Mouse (Mus musculus): Measurements from ENCODE around the gene Plcl2. TPM values are rescaled to one million over a fixed set of nuclear protein-coding genes. Genes with fewer than 3 reads are reported as not detected.

Gene Plcl2
- total RNA-seq, 1 experiment, result 2.7 TPM

GRCm38 (mm10) chr17:50733390-50733789, 224.2 kb downstream of the Plcl2 start:
- H3K4me1 ChIP-seq (ENCODE audit: control insufficient read depth in 2 of 2, insufficient read depth in 2 of 2, low read length in 2 of 2, poor library complexity in 1 of 2), result no peaks in the 10 kb centered on the region
- TF ChIP-seq HCFC1 (IDR thresholded peaks at IDR 0.05; ENCODE audit: borderline replicate concordance, insufficient read depth, low read length), result no peak
- TF ChIP-seq ZNF384 (IDR thresholded peaks at IDR 0.05; ENCODE audit: low read depth, low read length), result no peak
- no peak for TF ChIP-seq ZC3H11A (IDR thresholded peaks at IDR 0.05; ENCODE audit: borderline replicate concordance, low read depth, low read length)
- no peak for TF ChIP-seq MAFK (IDR thresholded peaks at IDR 0.05; ENCODE audit: insufficient read depth, low read depth, low read length)
- TF ChIP-seq CHD2 (IDR thresholded peaks at IDR 0.05; ENCODE audit: low read depth, low read length), result no peak
- no peaks in the 10 kb centered on the region for H3K9me3 ChIP-seq (ENCODE audit: control insufficient read depth, insufficient read depth, low read depth, low read length)
- no peak overlapping the region for H3K27ac ChIP-seq (ENCODE audit: insufficient read depth, low read depth, low read length, poor library complexity, severe bottlenecking)
- in situ Hi-C loops (cut with MboI; ENCODE audit: low sequenced_read_pairs in 2 of 2, unreplicated experiment in 2 of 2), result no loop called here
- no peak for DNase-seq (ENCODE audit: low read depth, low spot score)
- H3K9ac ChIP-seq (ENCODE audit: insufficient read depth, low read depth, low read length, poor library complexity, severe bottlenecking), result no peak overlapping the region
- no peaks in the 10 kb centered on the region; the same call in 1 of the 2 replicates for H3K36me3 ChIP-seq (ENCODE audit: control insufficient read depth, insufficient read depth, low read length, poor library complexity, severe bottlenecking)
- no peak overlapping the region for H3K4me3 ChIP-seq (ENCODE audit: insufficient read depth in 1 of 2, low read depth in 1 of 2, low read length in 2 of 2, poor library complexity in 1 of 2, severe bottlenecking in 1 of 2)

DNA sequence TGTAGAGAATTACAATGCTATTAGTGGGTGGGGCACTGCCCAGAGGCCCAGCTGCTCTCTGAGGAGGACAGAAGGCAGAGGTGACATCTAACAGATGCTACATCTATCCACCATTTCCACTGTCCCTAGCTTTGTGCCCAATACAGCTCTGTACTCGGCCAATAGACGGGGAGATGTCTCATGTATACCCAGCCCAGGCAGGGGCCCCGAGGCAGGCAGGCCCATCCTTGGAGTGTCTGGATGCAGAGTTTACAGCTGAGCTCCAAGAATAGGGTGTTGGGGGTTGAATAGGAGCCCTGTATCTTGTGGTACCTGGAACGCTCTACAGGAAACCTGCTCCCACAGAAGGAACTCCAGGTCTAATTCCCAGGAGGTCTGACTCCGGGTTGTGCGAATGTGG, 225.6 kb downstream of the Plcl2 start:
- no peak for DNase-seq (ENCODE audit: low read depth, low spot score)
- Histone ChIP-seq H3K27ac (ENCODE audit: insufficient read depth, low read depth, low read length, poor library complexity, severe bottlenecking) (no peak overlapping the region), H3K9me3 (ENCODE audit: control insufficient read depth, insufficient read depth, low read depth, low read length) (no peaks in the 10 kb centered on the region), H3K9ac (ENCODE audit: insufficient read depth, low read depth, low read length, poor library complexity, severe bottlenecking) (no peak overlapping the region), H3K4me1 (ENCODE audit: control insufficient read depth in 2 of 2, insufficient read depth in 2 of 2, low read length in 2 of 2, poor library complexity in 1 of 2) (no peaks in the 10 kb centered on the region), H3K4me3 (ENCODE audit: insufficient read depth in 1 of 2, low read depth in 1 of 2, low read length in 2 of 2, poor library complexity in 1 of 2, severe bottlenecking in 1 of 2) (no peak overlapping the region), H3K36me3 (ENCODE audit: control insufficient read depth, insufficient read depth, low read length, poor library complexity, severe bottlenecking) (no peaks in the 10 kb centered on the region; the same call in 1 of the 2 replicates)
- TF ChIP-seq ZC3H11A (IDR thresholded peaks at IDR 0.05; ENCODE audit: borderline replicate concordance, low read depth, low read length) (no peak), HCFC1 (IDR thresholded peaks at IDR 0.05; ENCODE audit: borderline replicate concordance, insufficient read depth, low read length) (no peak), CHD2 (IDR thresholded peaks at IDR 0.05; ENCODE audit: low read depth, low read length) (no peak), ZNF384 (IDR thresholded peaks at IDR 0.05; ENCODE audit: low read depth, low read length) (no peak), MAFK (IDR thresholded peaks at IDR 0.05; ENCODE audit: insufficient read depth, low read depth, low read length) (no peak)
- in situ Hi-C loops (cut with MboI; ENCODE audit: low sequenced_read_pairs in 2 of 2, unreplicated experiment in 2 of 2), result no loop called here

DNA sequence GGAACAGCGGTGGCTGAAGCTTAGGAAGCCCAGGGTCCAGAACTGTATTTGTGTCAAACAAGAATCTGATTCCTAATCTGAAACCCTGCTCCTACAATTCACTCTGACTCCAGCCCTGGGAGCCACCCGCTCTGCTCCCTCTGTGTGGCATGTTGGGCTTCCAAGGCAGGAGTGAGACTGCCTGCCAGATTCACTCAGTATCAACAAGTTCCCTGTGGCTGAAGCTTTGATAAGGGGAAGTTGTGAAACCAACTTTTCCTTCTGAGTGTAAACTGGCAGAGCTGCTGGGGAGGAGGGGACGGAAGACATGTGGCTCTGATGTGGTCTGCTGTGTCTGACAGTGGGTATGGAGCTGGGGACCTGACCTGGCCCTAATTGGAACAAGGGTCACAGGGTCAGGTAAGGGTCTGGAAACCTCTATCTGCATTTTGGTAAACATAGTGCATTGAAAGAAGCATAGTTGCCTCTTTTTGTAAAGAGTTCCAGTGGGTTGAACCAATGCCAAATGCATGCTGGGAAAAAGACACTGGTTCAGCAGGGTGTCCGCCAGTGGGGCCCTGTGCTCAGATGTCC, 226.3 kb downstream of the Plcl2 start:
- Histone ChIP-seq H3K36me3 (ENCODE audit: control insufficient read depth, insufficient read depth, low read length, poor library complexity, severe bottlenecking) (no peaks in the 10 kb centered on the region; the same call in 1 of the 2 replicates), H3K4me1 (ENCODE audit: control insufficient read depth in 2 of 2, insufficient read depth in 2 of 2, low read length in 2 of 2, poor library complexity in 1 of 2) (no peaks in the 10 kb centered on the region), H3K9ac (ENCODE audit: insufficient read depth, low read depth, low read length, poor library complexity, severe bottlenecking) (no peak overlapping the region), H3K27ac (ENCODE audit: insufficient read depth, low read depth, low read length, poor library complexity, severe bottlenecking) (no peak overlapping the region), H3K9me3 (ENCODE audit: control insufficient read depth, insufficient read depth, low read depth, low read length) (no peaks in the 10 kb centered on the region), H3K4me3 (ENCODE audit: insufficient read depth in 1 of 2, low read depth in 1 of 2, low read length in 2 of 2, poor library complexity in 1 of 2, severe bottlenecking in 1 of 2) (no peak overlapping the region)
- DNase-seq (ENCODE audit: low read depth, low spot score), result no peak
- TF ChIP-seq ZC3H11A (IDR thresholded peaks at IDR 0.05; ENCODE audit: borderline replicate concordance, low read depth, low read length) (no peak), MAFK (IDR thresholded peaks at IDR 0.05; ENCODE audit: insufficient read depth, low read depth, low read length) (no peak), CHD2 (IDR thresholded peaks at IDR 0.05; ENCODE audit: low read depth, low read length) (no peak), HCFC1 (IDR thresholded peaks at IDR 0.05; ENCODE audit: borderline replicate concordance, insufficient read depth, low read length) (no peak), ZNF384 (IDR thresholded peaks at IDR 0.05; ENCODE audit: low read depth, low read length) (no peak)
- in situ Hi-C loops (cut with MboI; ENCODE audit: low sequenced_read_pairs in 2 of 2, unreplicated experiment in 2 of 2), result no loop called here

GRCm38 (mm10) chr17:50735955-50736533, 226.8 kb downstream of the Plcl2 start:
- no peak for TF ChIP-seq MAFK (IDR thresholded peaks at IDR 0.05; ENCODE audit: insufficient read depth, low read depth, low read length)
- no peak for TF ChIP-seq ZNF384 (IDR thresholded peaks at IDR 0.05; ENCODE audit: low read depth, low read length)
- no peak for TF ChIP-seq HCFC1 (IDR thresholded peaks at IDR 0.05; ENCODE audit: borderline replicate concordance, insufficient read depth, low read length)
- no peak for TF ChIP-seq CHD2 (IDR thresholded peaks at IDR 0.05; ENCODE audit: low read depth, low read length)
- TF ChIP-seq ZC3H11A (IDR thresholded peaks at IDR 0.05; ENCODE audit: borderline replicate concordance, low read depth, low read length), result no peak
- in situ Hi-C loops (cut with MboI; ENCODE audit: low sequenced_read_pairs in 2 of 2, unreplicated experiment in 2 of 2), result no loop called here
- no peak overlapping the region for H3K27ac ChIP-seq (ENCODE audit: insufficient read depth, low read depth, low read length, poor library complexity, severe bottlenecking)
- no peak for DNase-seq (ENCODE audit: low read depth, low spot score)
- H3K9me3 ChIP-seq (ENCODE audit: control insufficient read depth, insufficient read depth, low read depth, low read length), result no peaks in the 10 kb centered on the region
- no peak overlapping the region for H3K9ac ChIP-seq (ENCODE audit: insufficient read depth, low read depth, low read length, poor library complexity, severe bottlenecking)
- no peak overlapping the region for H3K4me3 ChIP-seq (ENCODE audit: insufficient read depth in 1 of 2, low read depth in 1 of 2, low read length in 2 of 2, poor library complexity in 1 of 2, severe bottlenecking in 1 of 2)
- H3K4me1 ChIP-seq (ENCODE audit: control insufficient read depth in 2 of 2, insufficient read depth in 2 of 2, low read length in 2 of 2, poor library complexity in 1 of 2), result no peaks in the 10 kb centered on the region
- no peaks in the 10 kb centered on the region; the same call in 1 of the 2 replicates for H3K36me3 ChIP-seq (ENCODE audit: control insufficient read depth, insufficient read depth, low read length, poor library complexity, severe bottlenecking)

Measured in ES-E14 (cell line).